Mouse (Mus musculus) intestine, postnatal 0 days (tissue): ENCODE data around the gene Ccdc146. TPM values are rescaled to one million over a fixed set of nuclear protein-coding genes. Genes with fewer than 3 reads are reported as not detected.

ENCODE experiments used
- ATAC-seq: fragments of 200-750 bp; cut with Nextera tagmentation; 2 replicates; pipeline ENCODE4 v1.8.0; 2017; ENCODE audit warnings: mild to moderate bottlenecking, moderate TSS enrichment, moderate library complexity
- H3K27ac ChIP-seq: fragments of 300-500 bp; sonication (generic); 2 replicates; pipeline ENCODE4 v1.5.1; 2014; ENCODE audit warnings: mild to moderate bottlenecking, low read depth, low read length, moderate library complexity
- H3K27me3 ChIP-seq: fragments of 300-500 bp; sonication (generic); replicated peaks from 2 replicates; pipeline ENCODE4 v1.6.1; 2014; ENCODE audit warnings: low read length, mixed read lengths; ENCODE audit not compliant: control insufficient read depth, insufficient read depth
- H3K36me3 ChIP-seq: fragments of 300-500 bp; sonication (generic); 2 replicates; pipeline ENCODE4 v1.6.1; 2014; ENCODE audit warnings: mild to moderate bottlenecking, moderate library complexity; ENCODE audit not compliant: control insufficient read depth, insufficient read depth
- H3K4me1 ChIP-seq: fragments of 300-500 bp; sonication (generic); replicated peaks from 2 replicates; pipeline ENCODE4 v1.6.1; 2014; ENCODE audit warnings: antibody characterized with exemption, low read length, mixed read lengths; ENCODE audit not compliant: control insufficient read depth, insufficient read depth
- H3K4me2 ChIP-seq: fragments of 300-500 bp; sonication (generic); replicated peaks from 2 replicates; pipeline ENCODE4 v1.6.1; 2014; ENCODE audit warnings: low read depth, mild to moderate bottlenecking, moderate library complexity
- H3K4me3 ChIP-seq: fragments of 300-500 bp; sonication (generic); 2 replicates; pipeline ENCODE4 v1.5.1; 2014; ENCODE audit warnings: low read depth, low read length
- H3K9ac ChIP-seq: fragments of 300-500 bp; sonication (generic); 2 replicates; pipeline ENCODE4 v1.6.1; 2014; ENCODE audit warnings: mild to moderate bottlenecking, low read depth, low read length
- H3K9me3 ChIP-seq: fragments of 300-500 bp; sonication (generic); 2 replicates; pipeline ENCODE4 v1.6.1; 2016; ENCODE audit warnings: mixed run types; ENCODE audit not compliant: control insufficient read depth
- CTCF ChIP-seq: sonication (generic); IDR thresholded peaks from 2 replicates; pipeline ENCODE4 v1.5.1; 2016; ENCODE audit warnings: low read depth, mild to moderate bottlenecking, control low read depth, antibody characterized with exemption, moderate library complexity
- WGBS: fragments of 180-500 bp; shearing (Covaris S2); extraction: QIAGEN DNeasy Blood & Tissue Kit; methylation state at CpG from one replicate; pipeline ENCODE4 v1.1.7; 2014; 5-methylcytosine and 5-hydroxymethylcytosine counted together
- polyA plus RNA-seq: library from polyadenylated mRNA; unstranded; fragments of >200 nt; fragmentation: Nextera tagmentation; extraction: Ambion mirVana; gene quantifications from 2 replicates; pipeline ENCODE4 v1.2.1, GENCODE M21; 2015

Ccdc146 gene
- polyA plus RNA-seq, 1 experiment from 2014 or later = 0.44 TPM

GRCm38 (mm10) chr5:21257126-21257525, 167.4 kb downstream of the Ccdc146 start:
- ATAC-seq = no peak
- no peaks in the 10 kb centered on the region for H3K27me3 ChIP-seq
- H3K27ac ChIP-seq = no peak overlapping the region
- no peak overlapping the region for H3K4me2 ChIP-seq
- no peaks in the 10 kb centered on the region for H3K4me1 ChIP-seq
- TF ChIP-seq CTCF = no peak
- no peak overlapping the region for H3K9ac ChIP-seq
- no peaks in the 10 kb centered on the region for H3K36me3 ChIP-seq
- 65% methylated on average over 4 of the region's 4 CpGs for WGBS
- no peaks in the 10 kb centered on the region for H3K9me3 ChIP-seq
- no peak overlapping the region for H3K4me3 ChIP-seq

GRCm38 (mm10) chr5:21255551-21256132, 168.8 kb downstream of the Ccdc146 start:
- H3K9me3 ChIP-seq = no peaks in the 10 kb centered on the region
- no peak overlapping the region for H3K4me3 ChIP-seq
- H3K9ac ChIP-seq = no peak overlapping the region
- ATAC-seq = no peak
- H3K4me2 ChIP-seq = no peak overlapping the region
- TF ChIP-seq CTCF = no peak
- no peaks in the 10 kb centered on the region for H3K27me3 ChIP-seq
- 77% methylated on average over 5 of the region's 5 CpGs for WGBS
- no peaks in the 10 kb centered on the region for H3K4me1 ChIP-seq
- H3K36me3 ChIP-seq = no peaks in the 10 kb centered on the region
- no peak overlapping the region for H3K27ac ChIP-seq

GRCm38 (mm10) chr5:21254731-21255525, 169.5 kb downstream of the Ccdc146 start:
- ATAC-seq = no peak
- no peak for TF ChIP-seq CTCF
- H3K27ac ChIP-seq = no peak overlapping the region
- no peaks in the 10 kb centered on the region for H3K4me1 ChIP-seq
- no peaks in the 10 kb centered on the region for H3K9me3 ChIP-seq
- WGBS = 90% methylated on average over 12 of the region's 12 CpGs
- no peak overlapping the region for H3K9ac ChIP-seq
- H3K4me3 ChIP-seq = no peak overlapping the region
- no peaks in the 10 kb centered on the region for H3K27me3 ChIP-seq
- H3K4me2 ChIP-seq = no peak overlapping the region
- no peaks in the 10 kb centered on the region for H3K36me3 ChIP-seq

GRCm38 (mm10) chr5:21248834-21249233, 175.6 kb downstream of the Ccdc146 start:
- H3K27ac ChIP-seq = no peak overlapping the region

GRCm38 (mm10) chr5:21247916-21248315, 176.6 kb downstream of the Ccdc146 start:
- H3K27me3 ChIP-seq = no peaks in the 10 kb centered on the region
- H3K4me2 ChIP-seq = no peak overlapping the region
- no peak overlapping the region for H3K4me3 ChIP-seq
- no peaks in the 10 kb centered on the region for H3K4me1 ChIP-seq
- no peak for TF ChIP-seq CTCF
- no peak overlapping the region for H3K9ac ChIP-seq
- H3K27ac ChIP-seq = no peak overlapping the region
- ATAC-seq = no peak
- H3K9me3 ChIP-seq = no peaks in the 10 kb centered on the region
- H3K36me3 ChIP-seq = no peaks in the 10 kb centered on the region
- 55% methylated on average over 2 of the region's 2 CpGs for WGBS

More at GRCm38 (mm10) chr5:21248834-21249233, 175.6 kb downstream of the Ccdc146 start:
- Histone ChIP-seq H3K36me3 (no peaks in the 10 kb centered on the region), H3K9ac (no peak overlapping the region), H3K4me2 (no peak overlapping the region), H3K27me3 (no peaks in the 10 kb centered on the region), H3K4me1 (no peaks in the 10 kb centered on the region), H3K9me3 (no peaks in the 10 kb centered on the region), H3K4me3 (no peak overlapping the region)
- no peak for TF ChIP-seq CTCF
- 58% methylated on average over 5 of the region's 5 CpGs for WGBS
- ATAC-seq = no peak

GRCm38 (mm10) chr5:21246794-21247193, 177.7 kb downstream of the Ccdc146 start:
- ATAC-seq = no peak
- no peaks in the 10 kb centered on the region for H3K4me1 ChIP-seq
- no peak for TF ChIP-seq CTCF
- H3K9ac ChIP-seq = no peak overlapping the region
- no peaks in the 10 kb centered on the region for H3K27me3 ChIP-seq
- no peak overlapping the region for H3K4me3 ChIP-seq
- WGBS = 80% methylated on average over 6 of the region's 6 CpGs
- no peak overlapping the region for H3K4me2 ChIP-seq
- no peak overlapping the region for H3K27ac ChIP-seq
- H3K9me3 ChIP-seq = no peaks in the 10 kb centered on the region
- no peaks in the 10 kb centered on the region for H3K36me3 ChIP-seq
